ENCODE assay signal across 22 mouse cellular contexts in the genomic region with DNA sequence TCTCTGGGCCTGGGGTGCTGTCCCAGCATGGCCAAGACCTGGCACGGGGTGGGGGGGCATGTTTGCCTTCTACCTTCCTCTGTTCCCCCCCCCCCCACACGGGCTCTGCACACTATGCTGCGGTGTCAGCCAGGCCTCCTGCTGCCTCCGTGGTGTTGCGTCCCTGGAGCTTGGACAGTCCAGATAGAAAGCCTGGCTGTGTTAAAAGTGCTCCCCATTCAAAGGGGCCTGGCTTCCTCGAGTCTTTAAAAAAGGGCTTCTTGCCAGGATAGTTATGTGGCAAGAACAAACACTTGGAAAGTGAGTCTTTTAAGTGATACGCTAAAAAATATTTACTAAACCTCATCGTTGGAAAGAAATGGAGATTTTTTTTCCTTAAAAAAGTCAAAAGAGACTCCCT. TPM values are rescaled to one million over a fixed set of nuclear protein-coding genes. Genes with fewer than 3 reads are reported as not detected.
A peak's percentile ranks its signal among the peaks of the same experiment; 100 is the strongest.
DNase-seq lines count a peak whose midpoint lies in the region; ATAC-seq and TF ChIP-seq lines count a peak whose summit lies in the region.
"Had no signal": no experiment of that assay in that cellular context is flagged by ENCODE, and none has a peak within 500 bp of the region (broad histone marks: within the 10 kb centered on the region; RNA-seq: fewer than 3 reads in every experiment).

No protein-coding gene starts in this region.

- no peak overlapping the region for H3K9ac ChIP-seq in heart, embryonic 12.5 days
- H3K9ac ChIP-seq in lung, embryonic 15.5 days = no peak overlapping the region
- no peak overlapping the region for H3K9ac ChIP-seq in lung, postnatal 0 days (replicated peaks; ENCODE audit: low read depth)
- H3K9ac ChIP-seq: forebrain, embryonic 13.5 days; hindbrain, embryonic 13.5 days had no signal

- no peaks in the 10 kb centered on the region; the same call in 1 of the 2 replicates for H3K36me3 ChIP-seq in heart, embryonic 12.5 days
- H3K36me3 ChIP-seq in lung, embryonic 15.5 days = no peaks in the 10 kb centered on the region
- H3K36me3 ChIP-seq in lung, postnatal 0 days (ENCODE audit: insufficient read depth, low read length) = no peaks in the 10 kb centered on the region
- H3K36me3 ChIP-seq: forebrain, embryonic 10.5 days; G1E; heart, embryonic 10.5 days had no signal

- no peak for TF ChIP-seq CTCF in lung, adult 2 months (IDR thresholded peaks at IDR 0.05; ENCODE audit: insufficient read depth, low read length)
- TF ChIP-seq CTCF in lung, postnatal 0 days (IDR thresholded peaks at IDR 0.05) = no peak

- 75% methylated on average over 8 of the region's 8 CpGs for WGBS in heart, embryonic 12.5 days
- 36% methylated on average over 8 of the region's 8 CpGs for WGBS in lung, embryonic 15.5 days
- WGBS in lung, adult 2 months = 54% methylated on average over 8 of the region's 8 CpGs
- WGBS in lung, postnatal 0 days = 38% methylated on average over 8 of the region's 8 CpGs

- H3K27me3 ChIP-seq in heart, embryonic 12.5 days (replicated peaks) = peaks cover 12% of the 10 kb centered on the region
- H3K27me3 ChIP-seq in lung, embryonic 15.5 days = peaks cover 4% of the 10 kb centered on the region; the same call in 1 of the 2 replicates
- H3K27me3 ChIP-seq in lung, postnatal 0 days (replicated peaks; ENCODE audit: insufficient read depth, low read length) = no peaks in the 10 kb centered on the region
- H3K27me3 ChIP-seq: forebrain, embryonic 13.5 days; hindbrain, embryonic 13.5 days had no signal

- TF ChIP-seq POLR2A in lung, adult 2 months (IDR thresholded peaks at IDR 0.05; ENCODE audit: borderline replicate concordance, extremely low read depth, low read depth, low read length) = no peak

- no peak overlapping the region for H3K4me2 ChIP-seq in heart, embryonic 12.5 days
- H3K4me2 ChIP-seq in lung, embryonic 15.5 days = no peak overlapping the region
- peak overlapping the region; percentile 20; the same call in 1 of the 2 replicates for H3K4me2 ChIP-seq in lung, postnatal 0 days (replicated peaks; ENCODE audit: low read depth, low read length)
- H3K4me2 ChIP-seq: forebrain, embryonic 13.5 days; hindbrain, embryonic 13.5 days had no signal

- DNase-seq in heart, adult 9 months (ENCODE audit: low spot score in 2 of 2) = no peak
- DNase-seq in lung, adult 2 months = no peak
- DNase-seq in lung, postnatal 0 days (ENCODE audit: low spot score) = peak; percentile 76
- peak; percentile 27 for DNase-seq in lung, postnatal 36 days
- no peak for DNase-seq in frontal cortex, postnatal 14 days (ENCODE audit: low spot score in 2 of 2)
- no peak for DNase-seq in retina, postnatal 1 day
- DNase-seq: adrenal gland, adult 8-10 months; adrenal gland, postnatal 25 days; cerebellum, adult 11-12 months; cerebellum, adult 8-10 months; gastrocnemius, adult 2 months; gastrocnemius, postnatal 14 days; heart, adult 18-20 months had no signal

- no peaks in the 10 kb centered on the region for H3K9me3 ChIP-seq in heart, embryonic 12.5 days (replicated peaks)
- H3K9me3 ChIP-seq in lung, embryonic 15.5 days = no peaks in the 10 kb centered on the region
- no peaks in the 10 kb centered on the region for H3K9me3 ChIP-seq in lung, postnatal 0 days (ENCODE audit: low read length)
- H3K9me3 ChIP-seq: forebrain, embryonic 10.5 days; forebrain, embryonic 13.5 days; G1E; heart, embryonic 10.5 days; hindbrain, embryonic 13.5 days had no signal

- no peak overlapping the region for H3K4me3 ChIP-seq in heart, embryonic 12.5 days
- no peak overlapping the region for H3K4me3 ChIP-seq in lung, embryonic 15.5 days
- H3K4me3 ChIP-seq in lung, adult 2 months (replicated peaks; ENCODE audit: extremely low read depth, low read depth, low read length) = no peak overlapping the region
- H3K4me3 ChIP-seq in lung, postnatal 0 days (ENCODE audit: low read depth, low read length) = no peak overlapping the region
- H3K4me3 ChIP-seq: forebrain, embryonic 10.5 days; forebrain, embryonic 13.5 days; gastrocnemius, adult 2 months; hindbrain, embryonic 13.5 days had no signal

- TF ChIP-seq EP300 in lung, postnatal 0 days (IDR thresholded peaks at IDR 0.05) = no peak

- H3K27ac ChIP-seq in heart, embryonic 12.5 days (ENCODE audit: poor library complexity, severe bottlenecking) = no peak overlapping the region
- H3K27ac ChIP-seq in lung, embryonic 15.5 days = 0 out of 2 replicates have a peak overlapping the region, but pooled peaks have one; percentile 4
- H3K27ac ChIP-seq in lung, postnatal 0 days (ENCODE audit: low read length) = peak overlapping the region; percentile 57
- H3K27ac ChIP-seq: forebrain, embryonic 10.5 days; forebrain, embryonic 13.5 days; gastrocnemius, adult 2 months; heart, embryonic 10.5 days; hindbrain, embryonic 13.5 days had no signal

- 0 out of 2 replicates have a peak, but pooled peaks cover 3% of the 10 kb centered on the region for H3K4me1 ChIP-seq in heart, embryonic 12.5 days (replicated peaks)
- peaks cover 25% of the 10 kb centered on the region for H3K4me1 ChIP-seq in lung, embryonic 15.5 days
- H3K4me1 ChIP-seq in lung, adult 2 months (ENCODE audit: control insufficient read depth, insufficient read depth, low read length) = no peaks in the 10 kb centered on the region
- no peaks in the 10 kb centered on the region for H3K4me1 ChIP-seq in lung, postnatal 0 days (ENCODE audit: insufficient read depth, low read depth, low read length)
- H3K4me1 ChIP-seq: forebrain, embryonic 13.5 days; heart, embryonic 10.5 days; hindbrain, embryonic 13.5 days had no signal

- 0 out of 2 replicates have a peak, but pooled peaks have one; percentile 23 for ATAC-seq in heart, embryonic 12.5 days (ENCODE audit: insufficient number of reproducible peaks, low FRiP score)
- ATAC-seq in lung, embryonic 15.5 days (ENCODE audit: borderline replicate concordance, extremely low read depth, low FRiP score, low TSS enrichment) = no peak
- ATAC-seq in lung, postnatal 0 days = peak; percentile 56; the same call in 1 of the 2 replicates
- ATAC-seq: forebrain, embryonic 13.5 days; forebrain, embryonic 16.5 days; hindbrain, embryonic 16.5 days had no signal

RNA-seq across cellular contexts. Expression of gene Morc2a, which starts 55.4 kb away (rescaled TPM):
- 33.3 TPM in 2 replicates for polyA plus RNA-seq in heart, embryonic 12.5 days (2016; fragmentation: Nextera tagmentation; extraction: Ambion mirVana)
- polyA plus RNA-seq in lung, embryonic 15.5 days (2015; fragmentation: Nextera tagmentation; extraction: Ambion mirVana) = 28.0 and 28.1 TPM in 2 replicates
- 7.9 and 11.1 TPM in 2 replicates for polyA plus RNA-seq in lung, adult 2 months (2012; rRNA removed)
- polyA plus RNA-seq in lung, postnatal 0 days (2015; fragmentation: Nextera tagmentation; extraction: Ambion mirVana) = 9.9 and 10.2 TPM in 2 replicates

Comparison
In these comparisons a context has a peak if more than half of its experiments do, and no peak if none do; other contexts are left out.
1. DNase-seq: peak in lung, postnatal 0 days (single experiment) and lung, postnatal 36 days (single experiment); none in heart, adult 9 months (0 of 2), lung, adult 2 months (single experiment), frontal cortex, postnatal 14 days (0 of 2) and retina, postnatal 1 day (single experiment).